8 mouse cellular contexts compared by ENCODE assay signal in genomic region chr11:70539423-70539822, GRCm38 (mm10). TPM values are rescaled to one million over a fixed set of nuclear protein-coding genes. Genes with fewer than 3 reads are reported as not detected.
DNase-seq lines count a peak whose midpoint lies in the region; ATAC-seq lines count a peak whose summit lies in the region.

No protein-coding gene starts in this region.

- peaks cover 12% of the 10 kb centered on the region; the same call in 1 of the 2 replicates for H3K4me1 ChIP-seq in kidney, embryonic 15.5 days
- peaks cover 5% of the 10 kb centered on the region for H3K4me1 ChIP-seq in brown adipose tissue, adult 24 weeks (ENCODE audit: control insufficient read depth, insufficient read depth, insufficient read length, low read length)
- peaks cover 12% of the 10 kb centered on the region for H3K4me1 ChIP-seq in hindbrain, embryonic 15.5 days (replicated peaks)
- H3K4me1 ChIP-seq in midbrain, embryonic 14.5 days (ENCODE audit: control insufficient read depth, insufficient read depth, low read length): no peaks in the 10 kb centered on the region

- peak overlapping the region; percentile 70 for H3K9ac ChIP-seq in kidney, embryonic 15.5 days
- peak overlapping the region; percentile 60 for H3K9ac ChIP-seq in hindbrain, embryonic 15.5 days
- peak overlapping the region; percentile 46; the same call in 1 of the 2 replicates for H3K9ac ChIP-seq in midbrain, embryonic 14.5 days (replicated peaks; ENCODE audit: low read length)

- H3K4me3 ChIP-seq in kidney, embryonic 15.5 days (replicated peaks): peak overlapping the region; percentile 72
- peak overlapping the region; percentile 71 for H3K4me3 ChIP-seq in brown adipose tissue, adult 24 weeks (ENCODE audit: insufficient read depth, low read depth, low read length)
- H3K4me3 ChIP-seq in hindbrain, embryonic 15.5 days: peak overlapping the region; percentile 69
- peak overlapping the region; percentile 54 for H3K4me3 ChIP-seq in midbrain, embryonic 14.5 days (replicated peaks; ENCODE audit: low read depth, low read length)

- WGBS in kidney, embryonic 15.5 days: 15% methylated on average over 9 of the region's 9 CpGs
- WGBS in hindbrain, embryonic 15.5 days: 18% methylated on average over 9 of the region's 9 CpGs
- 19% methylated on average over 9 of the region's 9 CpGs for WGBS in midbrain, embryonic 14.5 days

- H3K27me3 ChIP-seq in kidney, embryonic 15.5 days: peaks cover 3% of the 10 kb centered on the region; the same call in 1 of the 2 replicates
- H3K27me3 ChIP-seq in hindbrain, embryonic 15.5 days: no peaks in the 10 kb centered on the region
- H3K27me3 ChIP-seq in midbrain, embryonic 14.5 days (ENCODE audit: control insufficient read depth, insufficient read depth, low read length): peaks cover 12% of the 10 kb centered on the region; the same call in 1 of the 2 replicates

- no peaks in the 10 kb centered on the region for H3K36me3 ChIP-seq in kidney, embryonic 15.5 days
- H3K36me3 ChIP-seq in hindbrain, embryonic 15.5 days: no peaks in the 10 kb centered on the region
- no peaks in the 10 kb centered on the region for H3K36me3 ChIP-seq in midbrain, embryonic 14.5 days (ENCODE audit: control insufficient read depth, insufficient read depth, low read length)

- DNase-seq in kidney, postnatal 4 days: no peak
- DNase-seq in midbrain, embryonic 14.5 days: no peak
- DNase-seq in layer of hippocampus, postnatal 10 days (ENCODE audit: low spot score in 2 of 2): no peak
- no peak for DNase-seq in retina, embryonic 14.5 days (ENCODE audit: low spot score)

- no peaks in the 10 kb centered on the region for H3K9me3 ChIP-seq in kidney, embryonic 15.5 days (replicated peaks)
- no peaks in the 10 kb centered on the region for H3K9me3 ChIP-seq in hindbrain, embryonic 15.5 days
- H3K9me3 ChIP-seq in midbrain, embryonic 14.5 days (ENCODE audit: control insufficient read depth, low read length): no peaks in the 10 kb centered on the region

- no peak for ATAC-seq in kidney, embryonic 15.5 days (replicated peaks; ENCODE audit: low FRiP score)
- ATAC-seq in hindbrain, embryonic 15.5 days (ENCODE audit: low FRiP score, low read depth): no peak
- ATAC-seq in midbrain, embryonic 14.5 days (ENCODE audit: low FRiP score, low TSS enrichment): no peak
- no peak for ATAC-seq in megakaryocyte progenitor cell, adult 5-6 weeks (replicated peaks; ENCODE audit: poor library complexity)

- H3K4me2 ChIP-seq in kidney, embryonic 15.5 days: peak overlapping the region; percentile 94
- peak overlapping the region; percentile 82 for H3K4me2 ChIP-seq in hindbrain, embryonic 15.5 days
- H3K4me2 ChIP-seq in midbrain, embryonic 14.5 days (ENCODE audit: low read length): peak overlapping the region; percentile 72

- H3K27ac ChIP-seq in kidney, embryonic 15.5 days: 0 out of 2 replicates have a peak overlapping the region, but pooled peaks have one; percentile 39
- H3K27ac ChIP-seq in brown adipose tissue, adult 24 weeks (replicated peaks; ENCODE audit: low read depth, low read length): peak overlapping the region; percentile 60
- H3K27ac ChIP-seq in hindbrain, embryonic 15.5 days (replicated peaks): no peak overlapping the region
- H3K27ac ChIP-seq in midbrain, embryonic 14.5 days (replicated peaks; ENCODE audit: low read depth, low read length): no peak overlapping the region

RNA-seq across cellular contexts. Expression of gene Pld2, which starts 0.4 kb away (rescaled TPM):
- polyA plus RNA-seq in kidney, embryonic 15.5 days (2015; fragmentation: Nextera tagmentation; extraction: Ambion mirVana): 6.5 and 8.2 TPM in 2 replicates
- polyA plus RNA-seq in brown adipose tissue, adult 24 weeks (2012; ENCODE audit: insufficient read depth, insufficient read length, missing spikeins): 2.2 and 5.9 TPM in 2 replicates
- 17.3 and 20.4 TPM in 2 replicates for polyA plus RNA-seq in hindbrain, embryonic 15.5 days (2015; fragmentation: Nextera tagmentation; extraction: Ambion mirVana)
- polyA plus RNA-seq in midbrain, embryonic 14.5 days (2014; fragmentation: Nextera tagmentation; extraction: Ambion mirVana): 8.5 and 9.2 TPM in 2 replicates
- total RNA-seq in layer of hippocampus, postnatal 10 days (2021): 10 to 100 TPM; 25.0 to 25.6 TPM
- total RNA-seq in megakaryocyte progenitor cell, adult 5-6 weeks (2015): 0.07 and 0.90 TPM in 2 replicates
- 0.25 and 0.81 TPM in 2 replicates for total RNA-seq in megakaryocyte progenitor cell, adult 5-6 weeks (2017)

RNA-seq across cellular contexts. Expression of gene Gm40193, which starts 6.7 kb away (rescaled TPM):
- not detected in 2 replicates for polyA plus RNA-seq in kidney, embryonic 15.5 days (2015; fragmentation: Nextera tagmentation; extraction: Ambion mirVana)
- not detected in 2 replicates for polyA plus RNA-seq in brown adipose tissue, adult 24 weeks (2012; ENCODE audit: insufficient read depth, insufficient read length, missing spikeins)
- polyA plus RNA-seq in hindbrain, embryonic 15.5 days (2015; fragmentation: Nextera tagmentation; extraction: Ambion mirVana): not detected in 2 replicates
- not detected in 2 replicates for polyA plus RNA-seq in midbrain, embryonic 14.5 days (2014; fragmentation: Nextera tagmentation; extraction: Ambion mirVana)
- total RNA-seq in layer of hippocampus, postnatal 10 days (2021): not detected
- total RNA-seq in megakaryocyte progenitor cell, adult 5-6 weeks (2015): not detected in 2 replicates
- total RNA-seq in megakaryocyte progenitor cell, adult 5-6 weeks (2017): not detected in 2 replicates

RNA-seq across cellular contexts. Expression of gene Psmb6, which starts 14.3 kb away (rescaled TPM):
- polyA plus RNA-seq in kidney, embryonic 15.5 days (2015; fragmentation: Nextera tagmentation; extraction: Ambion mirVana): 755 and 782 TPM in 2 replicates
- 221 and 229 TPM in 2 replicates for polyA plus RNA-seq in brown adipose tissue, adult 24 weeks (2012; ENCODE audit: insufficient read depth, insufficient read length, missing spikeins)
- 763 and 792 TPM in 2 replicates for polyA plus RNA-seq in hindbrain, embryonic 15.5 days (2015; fragmentation: Nextera tagmentation; extraction: Ambion mirVana)
- polyA plus RNA-seq in midbrain, embryonic 14.5 days (2014; fragmentation: Nextera tagmentation; extraction: Ambion mirVana): 744 and 849 TPM in 2 replicates
- total RNA-seq in layer of hippocampus, postnatal 10 days (2021): 100 to 1,000 TPM; 221 to 229 TPM
- 141 and 153 TPM in 2 replicates for total RNA-seq in megakaryocyte progenitor cell, adult 5-6 weeks (2015)
- total RNA-seq in megakaryocyte progenitor cell, adult 5-6 weeks (2017): 272 and 309 TPM in 2 replicates

RNA-seq across cellular contexts. Expression of gene Gltpd2, which starts 20.4 kb away (rescaled TPM):
- 0.91 and 1.1 TPM in 2 replicates for polyA plus RNA-seq in kidney, embryonic 15.5 days (2015; fragmentation: Nextera tagmentation; extraction: Ambion mirVana)
- not detected in 2 replicates for polyA plus RNA-seq in brown adipose tissue, adult 24 weeks (2012; ENCODE audit: insufficient read depth, insufficient read length, missing spikeins)
- polyA plus RNA-seq in hindbrain, embryonic 15.5 days (2015; fragmentation: Nextera tagmentation; extraction: Ambion mirVana): 0.21 and 0.26 TPM in 2 replicates
- 0.42 and 0.64 TPM in 2 replicates for polyA plus RNA-seq in midbrain, embryonic 14.5 days (2014; fragmentation: Nextera tagmentation; extraction: Ambion mirVana)
- total RNA-seq in layer of hippocampus, postnatal 10 days (2021): not detected
- not detected in 2 replicates for total RNA-seq in megakaryocyte progenitor cell, adult 5-6 weeks (2015)
- not detected in 2 replicates for total RNA-seq in megakaryocyte progenitor cell, adult 5-6 weeks (2017)

RNA-seq across cellular contexts. Expression of gene Mink1, which starts 23.3 kb away (rescaled TPM):
- polyA plus RNA-seq in kidney, embryonic 15.5 days (2015; fragmentation: Nextera tagmentation; extraction: Ambion mirVana): 14.8 and 15.8 TPM in 2 replicates
- polyA plus RNA-seq in brown adipose tissue, adult 24 weeks (2012; ENCODE audit: insufficient read depth, insufficient read length, missing spikeins): 14.5 and 18.5 TPM in 2 replicates
- 18.1 and 20.5 TPM in 2 replicates for polyA plus RNA-seq in hindbrain, embryonic 15.5 days (2015; fragmentation: Nextera tagmentation; extraction: Ambion mirVana)
- polyA plus RNA-seq in midbrain, embryonic 14.5 days (2014; fragmentation: Nextera tagmentation; extraction: Ambion mirVana): 18.5 and 20.4 TPM in 2 replicates
- total RNA-seq in layer of hippocampus, postnatal 10 days (2021): 100 to 1,000 TPM; 208 to 249 TPM
- 14.4 and 18.0 TPM in 2 replicates for total RNA-seq in megakaryocyte progenitor cell, adult 5-6 weeks (2015)
- 12.5 and 16.5 TPM in 2 replicates for total RNA-seq in megakaryocyte progenitor cell, adult 5-6 weeks (2017)

Comparison
In these comparisons a context has a peak if more than half of its experiments do, and no peak if none do; other contexts are left out.
1. H3K27ac ChIP-seq: peak in kidney, embryonic 15.5 days (single experiment) and brown adipose tissue, adult 24 weeks (single experiment); none in hindbrain, embryonic 15.5 days (single experiment) and midbrain, embryonic 14.5 days (single experiment).
2. Peak in every context shown above with its lines, with median percentiles within 50 percentile points of each other: H3K4me2 ChIP-seq, H3K4me3 ChIP-seq and H3K9ac ChIP-seq.